Mouse (Mus musculus) embryonic facial prominence, embryonic 14.5 days (tissue): Measurements from ENCODE around the gene Faf1. TPM values are rescaled to one million over a fixed set of nuclear protein-coding genes. Genes with fewer than 3 reads are reported as not detected.

ENCODE experiments used
- ATAC-seq: fragments of 200-750 bp; cut with Nextera tagmentation; 2 replicates; pipeline ENCODE4 v1.8.0; 2017; ENCODE audit warnings: low read depth, moderate number of reproducible peaks, moderate TSS enrichment
- DNase-seq: peaks from one replicate; pipeline ENCODE4 v3.0.0-alpha.2; 2015; ENCODE audit warnings: low spot score
- H3K27ac ChIP-seq: fragments of 300-500 bp; sonication (generic); replicated peaks from 2 replicates; pipeline ENCODE4 v1.5.1; 2014; ENCODE audit warnings: low read depth, mild to moderate bottlenecking, low read length, moderate library complexity
- H3K27me3 ChIP-seq: fragments of 300-500 bp; sonication (generic); replicated peaks from 2 replicates; pipeline ENCODE4 v1.6.1; 2014; ENCODE audit warnings: low read length; ENCODE audit not compliant: control insufficient read depth, insufficient read depth
- H3K36me3 ChIP-seq: fragments of 300-500 bp; sonication (generic); 2 replicates; pipeline ENCODE4 v1.6.1; 2014; ENCODE audit warnings: low read length, mixed read lengths; ENCODE audit not compliant: control insufficient read depth, insufficient read depth
- H3K4me1 ChIP-seq: fragments of 300-500 bp; sonication (generic); 2 replicates; pipeline ENCODE4 v1.6.1; 2014; ENCODE audit warnings: antibody characterized with exemption, low read length; ENCODE audit not compliant: control insufficient read depth, insufficient read depth
- H3K4me2 ChIP-seq: fragments of 300-500 bp; sonication (generic); 2 replicates; pipeline ENCODE4 v1.6.1; 2014; ENCODE audit warnings: low read depth, mild to moderate bottlenecking, low read length, moderate library complexity, mixed read lengths
- H3K4me3 ChIP-seq: fragments of 300-500 bp; sonication (generic); 2 replicates; pipeline ENCODE4 v1.5.1; 2014; ENCODE audit warnings: low read depth, mild to moderate bottlenecking, low read length
- H3K9ac ChIP-seq: fragments of 300-500 bp; sonication (generic); 2 replicates; pipeline ENCODE4 v1.6.1; 2014; ENCODE audit warnings: low read depth, mild to moderate bottlenecking, low read length, moderate library complexity, mixed read lengths
- H3K9me3 ChIP-seq: fragments of 300-500 bp; sonication (generic); 2 replicates; pipeline ENCODE4 v1.6.1; 2016; ENCODE audit warnings: low read length; ENCODE audit not compliant: control insufficient read depth
- WGBS: fragments of 180-500 bp; shearing (Covaris S2); extraction: QIAGEN DNeasy Blood & Tissue Kit; methylation state at CpG from one replicate; pipeline ENCODE4 v1.1.7; 2014; 5-methylcytosine and 5-hydroxymethylcytosine counted together
- polyA plus RNA-seq: library from polyadenylated mRNA; unstranded; fragments of >200 nt; fragmentation: Nextera tagmentation; extraction: Ambion mirVana; gene quantifications from 2 replicates; pipeline ENCODE4 v1.2.1, GENCODE M21; 2014

Faf1 gene
- polyA plus RNA-seq, 1 experiment from 2014 or later, result 27.9 TPM

DNA sequence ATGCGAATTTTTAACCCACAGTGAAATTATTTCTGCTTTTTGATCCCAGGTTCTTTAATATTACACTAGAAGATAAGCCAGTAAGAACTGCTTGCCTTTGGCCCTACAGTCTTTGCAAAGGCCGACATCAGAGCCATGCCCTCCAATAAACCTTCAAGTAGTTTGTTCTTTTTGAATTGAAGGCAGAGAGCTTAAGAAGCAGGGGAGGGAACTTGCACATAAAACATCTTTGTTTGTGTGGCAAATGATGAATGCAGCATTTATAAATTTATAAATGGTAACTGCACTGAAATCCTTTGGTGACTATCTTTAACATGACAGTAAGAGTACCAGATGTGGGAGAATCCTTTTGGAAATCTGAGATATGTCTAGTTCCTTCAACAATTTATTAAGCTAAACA, 16.8 kb upstream of the Faf1 start:
- Histone ChIP-seq H3K4me3 (no peak overlapping the region), H3K9me3 (no peaks in the 10 kb centered on the region), H3K27me3 (peaks cover 84% of the 10 kb centered on the region), H3K4me1 (peaks cover 4% of the 10 kb centered on the region), H3K4me2 (no peak overlapping the region), H3K27ac (no peak overlapping the region), H3K36me3 (no peaks in the 10 kb centered on the region), H3K9ac (no peak overlapping the region)
- WGBS, result 22% methylated on average over 2 of the region's 2 CpGs
- ATAC-seq (no peak), DNase-seq (no peak)

DNA sequence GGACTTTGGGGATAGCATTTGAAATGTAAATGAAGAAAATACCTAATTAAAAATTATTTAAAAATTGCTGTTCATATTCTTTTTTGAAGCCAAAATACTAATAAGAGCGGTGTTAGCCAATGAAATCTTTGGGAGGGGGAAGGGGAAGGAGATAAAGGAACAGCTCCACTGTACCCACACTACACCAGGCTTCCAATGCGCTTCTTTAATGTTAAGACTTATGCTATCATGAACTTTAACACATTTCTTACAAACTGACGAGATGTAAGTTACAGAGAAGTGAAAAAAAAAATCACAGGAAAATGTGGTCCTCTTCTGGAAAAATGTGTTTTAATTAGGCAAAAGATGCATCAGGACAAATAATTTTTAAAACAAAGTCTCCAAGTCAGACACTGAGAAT, 15.8 kb upstream of the Faf1 start:
- Histone ChIP-seq H3K4me3 (no peak overlapping the region), H3K9me3 (no peaks in the 10 kb centered on the region), H3K4me2 (no peak overlapping the region), H3K36me3 (no peaks in the 10 kb centered on the region), H3K9ac (no peak overlapping the region), H3K27ac (no peak overlapping the region), H3K4me1 (peaks cover 4% of the 10 kb centered on the region), H3K27me3 (peaks cover 79% of the 10 kb centered on the region)
- WGBS, result 29% methylated on average over 3 of the region's 3 CpGs
- ATAC-seq (no peak), DNase-seq (no peak)

DNA sequence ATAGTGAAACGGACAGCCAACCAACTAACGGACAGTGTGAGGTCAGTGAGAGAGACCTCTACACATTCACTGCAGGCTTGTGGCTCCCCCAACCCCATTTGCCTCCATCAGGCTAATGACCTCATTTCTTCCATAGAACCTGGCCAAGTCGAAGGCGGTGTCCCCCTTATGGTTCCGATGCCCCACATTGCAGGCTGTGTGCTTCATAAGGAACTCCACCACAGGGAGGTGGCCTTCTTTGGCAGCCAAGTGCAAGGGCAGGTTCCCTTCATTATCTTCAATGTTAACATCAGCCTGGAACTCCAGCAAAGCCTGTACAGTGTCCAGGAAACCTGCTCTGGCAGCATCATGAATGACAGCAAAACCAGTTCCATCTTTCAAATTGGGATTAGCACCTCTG, 15.2 kb upstream of the Faf1 start:
- H3K4me2 ChIP-seq, result no peak overlapping the region
- no peak overlapping the region for H3K9ac ChIP-seq
- DNase-seq (no peak), ATAC-seq (no peak)
- WGBS, result 26% methylated on average over 5 of the region's 5 CpGs
- no peak overlapping the region for H3K27ac ChIP-seq
- H3K27me3 ChIP-seq, result peaks cover 74% of the 10 kb centered on the region
- H3K36me3 ChIP-seq, result no peaks in the 10 kb centered on the region
- H3K4me1 ChIP-seq, result peaks cover 4% of the 10 kb centered on the region
- H3K4me3 ChIP-seq, result no peak overlapping the region
- no peaks in the 10 kb centered on the region for H3K9me3 ChIP-seq

DNA sequence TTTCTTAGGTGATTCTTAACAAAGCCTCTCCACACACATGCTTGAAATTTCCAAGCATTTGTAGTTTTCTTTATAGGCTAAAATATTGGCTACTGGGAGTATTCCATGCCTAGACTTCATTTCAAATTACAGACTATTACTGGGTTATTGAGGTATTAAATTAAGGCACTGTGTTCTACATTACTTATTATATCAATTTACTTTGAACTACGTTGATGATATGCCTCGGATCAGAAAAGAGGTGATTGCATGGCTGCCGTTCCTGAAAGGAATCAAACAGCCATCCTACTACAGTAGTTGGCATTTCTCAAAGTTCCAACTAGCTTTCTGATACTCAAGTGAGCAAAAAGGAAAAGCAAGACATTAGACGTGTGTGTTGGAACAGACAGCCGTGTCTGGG, 14.1 kb upstream of the Faf1 start:
- no peak for ATAC-seq
- no peaks in the 10 kb centered on the region for H3K9me3 ChIP-seq
- DNase-seq, result no peak
- no peaks in the 10 kb centered on the region for H3K36me3 ChIP-seq
- peaks cover 3% of the 10 kb centered on the region for H3K4me1 ChIP-seq
- whole genome bisulfite sequencing, result 14% methylated on average over 5 of the region's 5 CpGs
- no peak overlapping the region for H3K4me2 ChIP-seq
- H3K9ac ChIP-seq, result no peak overlapping the region
- H3K27me3 ChIP-seq, result peaks cover 64% of the 10 kb centered on the region
- no peak overlapping the region for H3K27ac ChIP-seq
- H3K4me3 ChIP-seq, result no peak overlapping the region

DNA sequence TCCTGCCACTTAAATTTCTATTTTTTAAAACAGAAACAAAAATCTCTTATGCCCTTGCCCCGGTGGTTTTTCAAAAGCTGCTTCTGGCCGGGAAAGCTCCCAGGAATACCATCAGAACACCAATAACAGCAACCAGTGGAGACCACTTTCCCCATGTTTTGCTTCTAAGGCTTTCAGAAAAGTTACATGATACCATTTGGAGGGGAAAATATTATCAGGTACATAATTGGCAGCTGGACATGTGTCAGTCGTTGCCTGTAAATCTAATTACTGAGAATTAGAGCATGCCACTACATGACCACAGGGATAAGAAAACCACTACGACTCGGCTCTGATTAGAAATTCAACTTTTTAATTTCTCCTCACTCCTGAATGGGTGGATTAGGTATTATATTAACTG, 12.3 kb upstream of the Faf1 start:
- H3K4me2 ChIP-seq, result peak overlapping the region; percentile 97
- 7% methylated on average over 5 of the region's 5 CpGs for WGBS

DNA sequence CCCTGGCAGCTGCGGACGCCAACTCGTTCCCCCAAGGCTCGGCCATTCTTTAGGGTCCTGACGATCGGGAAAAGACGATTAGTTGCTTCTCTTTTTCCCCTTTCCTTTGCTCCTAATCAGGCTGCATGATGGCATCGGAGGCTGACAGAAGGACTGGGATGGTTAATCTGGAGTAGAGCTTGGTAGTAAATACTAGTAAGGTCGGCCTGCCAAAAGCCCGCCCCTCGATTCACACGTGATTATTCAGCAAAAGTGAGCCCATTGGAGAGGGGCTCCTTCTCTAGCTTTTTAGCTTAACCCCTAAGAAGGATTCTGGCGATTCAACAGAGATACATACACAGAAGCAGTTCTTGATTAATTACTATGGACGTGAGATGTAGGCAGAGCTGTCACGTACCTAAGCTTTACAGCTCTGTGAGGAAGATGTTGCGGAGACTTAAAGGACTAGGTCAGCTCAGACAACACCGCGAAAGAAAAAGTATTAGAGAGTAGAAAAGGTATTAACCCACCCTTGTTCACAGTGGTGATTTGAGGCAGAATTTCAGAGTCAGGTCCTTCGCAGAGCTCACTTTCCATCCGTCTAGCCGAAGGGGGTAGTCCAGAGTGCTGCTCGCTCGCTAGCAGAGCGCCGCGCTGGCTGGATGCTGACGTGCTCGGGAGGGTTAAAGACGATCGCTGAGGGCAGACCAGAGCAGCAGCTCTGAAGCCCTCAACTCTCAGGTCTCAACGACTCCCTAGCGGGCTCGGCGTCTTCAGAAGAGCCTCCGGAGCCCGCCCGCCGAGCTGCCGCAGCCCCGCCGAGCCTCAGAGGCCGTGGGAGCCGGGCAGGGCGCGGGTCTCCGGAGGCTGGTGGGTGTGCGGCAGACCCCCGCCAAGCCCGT, 11.0 kb upstream of the Faf1 start:
- H3K9me3 ChIP-seq, result no peaks in the 10 kb centered on the region
- H3K4me1 ChIP-seq, result no peaks in the 10 kb centered on the region
- no peaks in the 10 kb centered on the region for H3K36me3 ChIP-seq
- under 1% methylated on average over 40 of the region's 49 CpGs for WGBS
- peak overlapping the region; percentile 92; the same call in 1 of the 2 replicates for H3K27ac ChIP-seq
- H3K27me3 ChIP-seq, result peaks cover 35% of the 10 kb centered on the region
- DNase-seq, result peak; percentile 85
- H3K9ac ChIP-seq, result peak overlapping the region; percentile 92
- H3K4me3 ChIP-seq, result peak overlapping the region; percentile 65
- peak; percentile 44; the same call in 1 of the 2 replicates for ATAC-seq
- H3K4me2 ChIP-seq, result peak overlapping the region; percentile 97

More for the DNA sequence above, 12.3 kb upstream of the Faf1 start:
- ATAC-seq, result no peak
- Histone ChIP-seq H3K4me1 (no peaks in the 10 kb centered on the region), H3K9ac (no peak overlapping the region), H3K27me3 (peaks cover 45% of the 10 kb centered on the region), H3K9me3 (no peaks in the 10 kb centered on the region), H3K36me3 (no peaks in the 10 kb centered on the region), H3K4me3 (peak overlapping the region; percentile 65), H3K27ac (no peak overlapping the region)
- no peak for DNase-seq

DNA sequence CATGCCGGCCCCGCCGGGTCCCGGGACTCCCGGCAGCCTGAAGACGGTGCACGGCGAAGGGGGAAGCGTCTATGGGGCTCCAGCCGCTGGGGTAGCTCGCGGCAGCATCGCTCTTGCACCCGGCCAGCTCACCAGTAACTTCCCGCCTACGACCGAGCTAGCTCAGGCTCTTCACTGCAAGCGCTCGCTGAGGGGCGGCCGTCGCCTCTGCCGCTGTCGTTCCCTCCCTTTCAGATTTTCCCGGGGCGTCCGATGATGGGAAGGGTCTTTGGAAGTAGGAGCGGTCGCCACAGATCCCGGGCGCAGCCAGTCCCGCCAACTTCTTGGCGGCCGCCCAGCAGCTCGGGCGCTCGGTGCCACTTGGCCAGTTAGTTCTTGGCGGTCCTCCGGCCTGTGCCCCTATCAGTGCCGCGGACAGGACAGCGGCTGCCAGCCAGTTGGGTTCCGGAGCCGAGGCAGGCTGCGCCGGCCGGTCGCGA, 10.4 kb upstream of the Faf1 start:
- peak overlapping the region; percentile 97 for H3K4me2 ChIP-seq
- H3K27me3 ChIP-seq, result peaks cover 29% of the 10 kb centered on the region
- WGBS, result 0% methylated on average over 27 of the region's 49 CpGs
- H3K9me3 ChIP-seq, result no peaks in the 10 kb centered on the region
- H3K4me1 ChIP-seq, result no peaks in the 10 kb centered on the region
- H3K4me3 ChIP-seq, result peak overlapping the region; percentile 65
- peak; percentile 35 for ATAC-seq
- peak overlapping the region; percentile 92 for H3K27ac ChIP-seq
- peak overlapping the region; percentile 92 for H3K9ac ChIP-seq
- no peaks in the 10 kb centered on the region for H3K36me3 ChIP-seq
- peak; percentile 29 for DNase-seq

DNA sequence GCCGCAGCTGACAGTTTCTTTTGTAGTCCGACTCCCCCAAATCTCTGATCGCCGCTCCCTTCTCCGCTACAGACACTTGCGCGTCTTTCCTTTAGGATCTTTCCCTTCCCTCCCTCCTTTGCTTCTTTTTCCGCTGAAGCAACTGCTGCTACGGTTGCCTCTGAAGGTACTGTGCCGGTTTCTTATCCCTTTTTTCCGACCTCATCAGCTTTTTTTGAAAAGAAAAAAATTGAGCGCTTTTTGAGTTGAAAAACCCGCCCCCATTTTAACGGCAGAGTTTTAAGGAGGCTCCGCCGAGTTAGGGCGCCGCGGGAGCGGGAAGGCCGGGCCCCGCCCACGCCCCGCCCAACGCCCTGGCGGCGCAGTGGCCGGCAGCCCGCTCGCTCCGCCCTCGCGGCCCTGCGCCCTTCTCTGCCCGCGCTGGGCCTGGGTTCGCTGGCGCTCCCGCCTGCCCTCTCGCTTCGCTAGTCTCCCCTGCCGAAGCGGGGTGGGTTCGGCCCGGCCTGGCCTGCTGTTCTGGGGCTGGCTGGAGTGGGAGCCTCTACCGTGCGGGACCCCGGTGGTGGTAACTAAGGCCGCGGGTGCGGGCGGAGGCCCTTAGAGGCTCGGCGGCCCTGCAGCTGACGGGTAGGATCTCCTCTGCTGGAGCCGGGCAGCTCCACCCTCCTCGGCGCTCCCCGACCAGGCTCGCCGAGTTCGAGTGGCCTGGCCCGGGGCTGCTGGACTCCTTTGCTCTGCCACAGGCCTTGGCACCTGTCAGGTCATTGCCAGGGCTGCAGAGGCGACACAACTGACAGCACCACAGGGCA, 9.7 kb upstream of the Faf1 start, which contains the start of gene Cdkn2c:
TSS of gene Cdkn2c (minus strand) at position 729 of the 809 bp plus-strand sequence.
- peaks cover 23% of the 10 kb centered on the region for H3K27me3 ChIP-seq
- H3K4me1 ChIP-seq, result no peaks in the 10 kb centered on the region
- H3K4me3 ChIP-seq, result peak within 1 kb of the TSS; percentile 65
- H3K9me3 ChIP-seq, result no peaks in the 10 kb centered on the region
- H3K27ac ChIP-seq, result peak within 1 kb of the TSS; percentile 92
- peak within 1 kb of the TSS; percentile 97 for H3K4me2 ChIP-seq
- under 1% methylated on average over 49 of the region's 64 CpGs for WGBS
- ATAC-seq, result peak; percentile 97
- peak; percentile 94 for DNase-seq
- no peaks in the 10 kb centered on the region for H3K36me3 ChIP-seq
- H3K9ac ChIP-seq, result peak within 1 kb of the TSS; percentile 92
